In genomic region chr1:80504757-80505156, GRCm38 (mm10) we compare ENCODE assay signal across 13 mouse cellular contexts. TPM values are rescaled to one million over a fixed set of nuclear protein-coding genes. Genes with fewer than 3 reads are reported as not detected.
A peak's percentile ranks its signal among the peaks of the same experiment; 100 is the strongest.
DNase-seq lines count a peak whose midpoint lies in the region; ATAC-seq and TF ChIP-seq lines count a peak whose summit lies in the region.
"Had no signal": no experiment of that assay in that cellular context is flagged by ENCODE, and none has a peak within 500 bp of the region (broad histone marks: within the 10 kb centered on the region; RNA-seq: fewer than 3 reads in every experiment).

No protein-coding gene starts in this region.

- no peaks in the 10 kb centered on the region for H3K4me1 ChIP-seq in kidney, adult 2 months (ENCODE audit: control insufficient read depth, insufficient read depth, low read length)
- H3K4me1 ChIP-seq: liver, embryonic 15.5 days had no signal

- no peaks in the 10 kb centered on the region for H3K36me3 ChIP-seq in kidney, adult 2 months (ENCODE audit: control insufficient read depth, insufficient read depth, low read length)

- H3K27me3 ChIP-seq in kidney, adult 2 months (replicated peaks; ENCODE audit: control insufficient read depth, insufficient read depth, low read length) = no peaks in the 10 kb centered on the region
- H3K27me3 ChIP-seq: liver, embryonic 15.5 days had no signal

- TF ChIP-seq CTCF in kidney, adult 2 months (conservative IDR thresholded peaks at IDR 0.05; ENCODE audit: insufficient read depth, insufficient read length, low read depth, low read length) = 0 out of 2 replicates have a peak, but pooled peaks have one; percentile 11

- no peak overlapping the region for H3K4me3 ChIP-seq in kidney, adult 2 months (ENCODE audit: insufficient read depth, low read depth, low read length)
- H3K4me3 ChIP-seq: liver, embryonic 15.5 days had no signal

- peak; percentile 74 for ATAC-seq in common myeloid progenitor, adult 5-6 weeks (replicated peaks; ENCODE audit: low read depth, poor library complexity, severe bottlenecking)
- ATAC-seq: forebrain, embryonic 16.5 days had no signal

- DNase-seq in kidney, adult 2 months = no peak
- DNase-seq in kidney, postnatal 14 days = no peak
- peak; percentile 27 for DNase-seq in thymus, postnatal 0 days (ENCODE audit: low spot score)
- no peak for DNase-seq in thymus, postnatal 4 days
- DNase-seq in neural tube, embryonic 10.5 days (ENCODE audit: extremely low spot score, low spot score) = no peak
- no peak for DNase-seq in spleen, postnatal 36 days (ENCODE audit: low spot score in 2 of 2)
- DNase-seq in cerebellum, postnatal 4 days (ENCODE audit: low spot score in 2 of 2) = no peak

- WGBS in kidney, adult 2 months = 84% methylated on average over 2 of the region's 2 CpGs

- no peak overlapping the region for H3K27ac ChIP-seq in kidney, adult 2 months (ENCODE audit: insufficient read depth, low read depth, low read length)
- H3K27ac ChIP-seq: liver, embryonic 15.5 days had no signal

- TF ChIP-seq POLR2A in kidney, adult 2 months (IDR thresholded peaks at IDR 0.05; ENCODE audit: low read depth, low read length) = no peak

RNA-seq across cellular contexts. Expression of gene Gm45261, which starts 43.5 kb away (rescaled TPM):
- not detected in 2 replicates for polyA plus RNA-seq in kidney, adult 2 months (2012; rRNA removed)
- not detected in 2 replicates for polyA plus RNA-seq in thymus, postnatal 0 days (2015; fragmentation: Nextera tagmentation; extraction: Ambion mirVana)
- total RNA-seq in common myeloid progenitor, adult 5-6 weeks (2017) = not detected in 2 replicates
- total RNA-seq: heart, adult 8-10 months had no signal
- polyA plus RNA-seq: forebrain, embryonic 16.5 days; hindbrain, embryonic 11.5 days; liver, embryonic 15.5 days; stomach, embryonic 16.5 days had no signal
